Mouse (Mus musculus): ENCODE measurements around the gene Lrrc8e. TPM values are rescaled to one million over a fixed set of nuclear protein-coding genes. Genes with fewer than 3 reads are reported as not detected.

Gene Lrrc8e
- polyA plus RNA-seq, 1 experiment from 2014 or later, result 2.3 TPM

DNA sequence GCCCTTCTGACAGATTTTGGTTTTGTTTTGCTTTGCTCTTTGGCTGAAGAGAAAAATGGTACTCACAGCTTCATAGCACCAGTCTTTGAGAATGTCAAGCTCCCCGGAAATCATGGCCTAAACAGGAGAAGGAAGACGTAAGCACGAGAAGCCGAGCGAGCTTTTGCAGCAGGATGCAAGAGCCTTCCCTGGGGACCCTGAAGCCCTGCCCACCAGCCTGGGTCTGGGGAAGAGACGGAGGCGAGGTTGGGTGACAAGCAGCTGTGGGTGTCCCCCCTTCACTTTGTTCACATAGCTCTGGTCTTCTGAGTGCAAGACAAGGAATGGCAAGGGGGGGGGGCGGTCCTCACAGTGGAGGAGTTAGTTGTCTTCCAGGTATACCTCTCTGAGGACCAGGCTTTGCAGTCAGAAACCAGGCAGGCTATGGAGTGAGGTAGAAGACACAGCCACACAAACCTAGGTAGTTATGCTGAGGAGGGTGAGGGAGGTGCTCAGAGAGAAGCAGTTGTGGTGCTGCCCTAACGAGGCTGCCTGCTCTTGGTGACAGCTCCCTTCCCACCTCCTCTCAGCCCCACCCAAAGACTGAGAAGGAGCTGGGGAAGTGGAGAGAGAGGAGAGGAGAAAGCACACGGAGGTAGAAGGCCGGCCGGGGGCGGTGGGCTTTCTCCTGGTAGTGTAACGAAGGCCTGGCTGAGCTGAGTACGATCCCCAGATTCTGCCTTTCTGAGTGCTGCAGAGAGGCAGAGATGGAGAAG is 38.7 kb downstream of the Lrrc8e start:
- no peak overlapping the region for H3K4me3 ChIP-seq
- peaks cover 97% of the 10 kb centered on the region for H3K36me3 ChIP-seq
- H3K27me3 ChIP-seq, result no peaks in the 10 kb centered on the region
- H3K9ac ChIP-seq, result no peak overlapping the region
- H3K4me2 ChIP-seq, result no peak overlapping the region
- ATAC-seq (ENCODE audit: insufficient number of reproducible peaks, low FRiP score, low TSS enrichment, low read depth), result no peak
- no peaks in the 10 kb centered on the region for H3K4me1 ChIP-seq
- no peaks in the 10 kb centered on the region for H3K9me3 ChIP-seq
- 93% methylated on average over 15 of the region's 15 CpGs for WGBS
- no peak overlapping the region for H3K27ac ChIP-seq

DNA sequence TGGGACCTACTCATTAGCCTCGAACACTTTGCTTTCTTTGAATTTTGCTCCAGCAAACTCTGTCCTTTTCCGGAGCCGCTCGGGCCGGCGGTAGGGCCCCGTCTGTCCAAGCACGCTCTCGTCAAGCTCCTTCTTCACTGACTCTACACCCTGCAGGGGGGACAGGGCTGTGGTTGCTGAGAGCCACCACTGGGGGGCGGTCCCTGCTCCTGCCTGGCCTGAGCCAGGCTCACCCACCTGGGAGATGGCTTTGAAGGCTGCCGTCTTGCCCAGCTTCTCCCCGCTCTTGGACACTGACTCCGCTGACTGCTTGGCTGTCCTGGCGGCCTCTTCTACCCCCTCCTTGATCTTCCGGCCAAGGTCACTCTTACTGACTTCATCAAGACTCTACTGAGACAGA is 41.0 kb downstream of the Lrrc8e start:
- no peak for ATAC-seq (ENCODE audit: insufficient number of reproducible peaks, low FRiP score, low TSS enrichment, low read depth)
- 82% methylated on average over 15 of the region's 15 CpGs for WGBS

DNA sequence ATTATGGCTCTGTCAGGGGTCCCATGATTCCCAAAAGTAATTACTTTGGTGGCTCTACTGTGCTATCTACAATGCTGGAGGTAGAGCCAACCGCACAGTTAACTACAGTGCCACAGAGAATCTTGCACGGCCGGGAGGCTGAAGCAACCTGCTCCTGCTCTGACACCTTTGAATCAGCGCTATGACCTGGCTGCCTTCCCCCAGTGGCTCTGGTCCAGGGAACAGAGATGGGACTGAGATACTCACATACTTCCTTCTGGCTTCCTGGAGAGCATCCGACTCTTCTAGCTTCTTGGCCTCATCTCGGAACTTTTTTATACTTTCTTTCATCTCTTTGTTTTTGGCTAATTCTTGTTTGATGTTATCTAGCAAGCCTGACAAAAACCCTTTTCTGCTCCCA is 43.0 kb downstream of the Lrrc8e start:
- no peak overlapping the region for H3K27ac ChIP-seq
- H3K36me3 ChIP-seq, result peaks cover 90% of the 10 kb centered on the region
- ATAC-seq (ENCODE audit: insufficient number of reproducible peaks, low FRiP score, low TSS enrichment, low read depth), result no peak
- WGBS, result 92% methylated on average over 6 of the region's 6 CpGs
- peaks cover 1% of the 10 kb centered on the region for H3K4me1 ChIP-seq
- no peak overlapping the region for H3K4me2 ChIP-seq
- H3K27me3 ChIP-seq, result no peaks in the 10 kb centered on the region
- no peak overlapping the region for H3K4me3 ChIP-seq
- H3K9me3 ChIP-seq, result no peaks in the 10 kb centered on the region
- no peak overlapping the region for H3K9ac ChIP-seq

More for the DNA sequence above, 41.0 kb downstream of the Lrrc8e start:
- Histone ChIP-seq H3K9me3 (no peaks in the 10 kb centered on the region), H3K4me3 (no peak overlapping the region), H3K4me2 (no peak overlapping the region), H3K27me3 (no peaks in the 10 kb centered on the region), H3K36me3 (peaks cover 92% of the 10 kb centered on the region), H3K4me1 (no peaks in the 10 kb centered on the region), H3K27ac (no peak overlapping the region), H3K9ac (no peak overlapping the region)

DNA sequence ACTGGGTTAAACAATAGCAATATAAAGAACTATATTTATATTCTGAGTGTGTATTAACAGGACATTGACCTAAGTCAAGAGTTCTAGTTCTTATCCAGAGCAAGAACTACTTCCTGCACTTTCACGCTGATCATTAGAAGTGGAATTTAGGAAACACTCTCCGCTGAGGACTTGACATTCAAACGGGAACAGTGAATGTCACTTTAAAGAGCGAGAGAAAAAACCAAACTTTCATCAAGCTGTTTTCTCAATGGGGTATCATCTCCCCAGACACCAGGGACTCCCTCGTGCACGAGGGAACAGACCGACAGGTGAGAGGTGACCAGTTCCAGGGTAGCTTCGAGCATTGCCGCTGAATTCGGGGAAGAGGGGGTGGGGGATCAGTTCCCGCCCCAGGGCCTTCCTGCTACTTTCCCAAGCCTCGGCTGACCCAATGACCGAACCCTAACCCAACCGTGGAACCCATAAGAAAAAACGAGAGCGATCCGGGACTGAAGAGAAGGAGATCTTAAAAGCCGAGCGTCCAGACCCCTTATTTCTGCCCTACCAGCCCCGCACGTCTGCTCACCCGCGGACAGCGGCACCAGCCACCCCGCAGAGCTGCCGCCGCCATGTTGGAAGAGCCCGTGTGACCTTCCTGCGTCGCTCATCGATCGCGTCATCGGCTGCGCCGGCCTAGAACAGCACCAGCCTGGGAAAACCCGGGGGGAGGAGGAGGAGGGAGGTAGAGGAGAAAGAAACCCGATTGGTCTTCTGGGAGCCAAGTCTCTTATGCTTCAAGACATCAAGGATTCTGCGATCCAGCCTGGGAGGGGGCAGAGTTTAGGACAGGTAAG is 48.9 kb downstream of the Lrrc8e start, which contains the start of gene Timm44:
TSS of gene Timm44 (minus strand) at position 639 of the 836 bp plus-strand sequence.
- ATAC-seq (ENCODE audit: insufficient number of reproducible peaks, low FRiP score, low TSS enrichment, low read depth), result peak; percentile 93
- H3K4me2 ChIP-seq, result peak within 1 kb of the TSS; percentile 61
- H3K27ac ChIP-seq, result peak within 1 kb of the TSS; percentile 71
- WGBS, result under 1% methylated on average over 39 of the region's 39 CpGs
- H3K4me3 ChIP-seq, result peak within 1 kb of the TSS; percentile 78
- no peaks in the 10 kb centered on the region for H3K9me3 ChIP-seq
- H3K9ac ChIP-seq, result peak within 1 kb of the TSS; percentile 59
- peaks cover 32% of the 10 kb centered on the region for H3K36me3 ChIP-seq
- H3K27me3 ChIP-seq, result no peaks in the 10 kb centered on the region
- H3K4me1 ChIP-seq, result peaks cover 6% of the 10 kb centered on the region

DNA sequence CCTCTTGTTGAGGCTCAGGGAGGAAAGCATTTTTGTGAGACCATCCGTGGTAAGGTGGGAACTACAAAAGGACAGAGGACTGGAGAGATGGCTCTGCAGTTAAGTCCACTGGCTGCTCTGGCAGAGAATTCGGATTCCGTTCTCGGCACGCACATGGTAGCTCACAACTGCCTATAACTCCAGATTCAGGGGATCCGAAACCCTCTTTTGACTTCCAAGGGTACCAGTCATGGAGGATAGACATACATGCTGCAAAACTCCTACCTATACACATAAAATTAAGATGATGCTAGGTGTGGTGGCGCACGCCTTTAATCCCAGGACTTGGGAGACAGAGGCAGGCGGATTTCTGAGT is 49.5 kb downstream of the Lrrc8e start:
- peak overlapping the region; percentile 64 for H3K27ac ChIP-seq
- H3K4me1 ChIP-seq, result peaks cover 6% of the 10 kb centered on the region
- no peaks in the 10 kb centered on the region for H3K9me3 ChIP-seq
- H3K9ac ChIP-seq, result peak overlapping the region; percentile 59
- peak overlapping the region; percentile 78 for H3K4me3 ChIP-seq
- H3K27me3 ChIP-seq, result no peaks in the 10 kb centered on the region
- WGBS, result 23% methylated on average over 9 of the region's 9 CpGs
- peak overlapping the region; percentile 61 for H3K4me2 ChIP-seq
- H3K36me3 ChIP-seq, result peaks cover 27% of the 10 kb centered on the region
- peak; percentile 57; the same call in 1 of the 2 replicates for ATAC-seq (ENCODE audit: insufficient number of reproducible peaks, low FRiP score, low TSS enrichment, low read depth)

Other genes with a start within 250 kb of the Lrrc8e start
- not detected in 2 replicates for gene Cd209f, start 121.0 kb upstream of the Lrrc8e start, polyA plus RNA-seq (2015; fragmentation: Nextera tagmentation; extraction: Ambion mirVana)
- gene Cd209g, start 92.7 kb upstream of the Lrrc8e start, polyA plus RNA-seq (2015; fragmentation: Nextera tagmentation; extraction: Ambion mirVana), result not detected in 2 replicates
- gene Evi5l, start 60.3 kb upstream of the Lrrc8e start, polyA plus RNA-seq (2015; fragmentation: Nextera tagmentation; extraction: Ambion mirVana), result 28.7 and 30.1 TPM in 2 replicates
- gene Prr36, start 9.4 kb upstream of the Lrrc8e start, polyA plus RNA-seq (2015; fragmentation: Nextera tagmentation; extraction: Ambion mirVana), result 0.73 and 0.86 TPM in 2 replicates
- gene Map2k7, start 11.9 kb downstream of the Lrrc8e start, polyA plus RNA-seq (2015; fragmentation: Nextera tagmentation; extraction: Ambion mirVana), result 25.1 and 27.1 TPM in 2 replicates
- gene Gm49320, start 12.0 kb downstream of the Lrrc8e start, polyA plus RNA-seq (2015; fragmentation: Nextera tagmentation; extraction: Ambion mirVana), result 0.90 and 1.4 TPM in 2 replicates
- 2.8 and 4.2 TPM in 2 replicates for gene Tgfbr3l, start 21.4 kb downstream of the Lrrc8e start, polyA plus RNA-seq (2015; fragmentation: Nextera tagmentation; extraction: Ambion mirVana)
- gene Snapc2, start 26.3 kb downstream of the Lrrc8e start, polyA plus RNA-seq (2015; fragmentation: Nextera tagmentation; extraction: Ambion mirVana), result 50.6 and 55.9 TPM in 2 replicates
- 46.2 and 49.8 TPM in 2 replicates for gene Ctxn1, start 32.4 kb downstream of the Lrrc8e start, polyA plus RNA-seq (2015; fragmentation: Nextera tagmentation; extraction: Ambion mirVana)
- gene Timm44, start 49.1 kb downstream of the Lrrc8e start, polyA plus RNA-seq (2015; fragmentation: Nextera tagmentation; extraction: Ambion mirVana), result 52.0 and 52.9 TPM in 2 replicates
- gene Ccl25, start 98.4 kb downstream of the Lrrc8e start, polyA plus RNA-seq (2015; fragmentation: Nextera tagmentation; extraction: Ambion mirVana), result 13.5 and 13.7 TPM in 2 replicates
- 209 and 215 TPM in 2 replicates for gene Elavl1, start 98.6 kb downstream of the Lrrc8e start, polyA plus RNA-seq (2015; fragmentation: Nextera tagmentation; extraction: Ambion mirVana)